Mouse (Mus musculus) CD8-positive naive resting alpha-beta T cell, adult 2 months (primary cell): ENCODE results near the gene Calcr.
"Not testable (repeated sequence)": the region's sequence is repeated elsewhere in the genome, so short reads cannot be mapped to it uniquely, and the experiment has no call there.

ENCODE experiments used
- DNase-seq, 2 experiments: peaks; one replicate each; pipeline ENCODE4 v3.0.0; 2022; ENCODE audit warnings: low read depth in 2 of 2, low spot score in 2 of 2

The Calcr gene

DNA sequence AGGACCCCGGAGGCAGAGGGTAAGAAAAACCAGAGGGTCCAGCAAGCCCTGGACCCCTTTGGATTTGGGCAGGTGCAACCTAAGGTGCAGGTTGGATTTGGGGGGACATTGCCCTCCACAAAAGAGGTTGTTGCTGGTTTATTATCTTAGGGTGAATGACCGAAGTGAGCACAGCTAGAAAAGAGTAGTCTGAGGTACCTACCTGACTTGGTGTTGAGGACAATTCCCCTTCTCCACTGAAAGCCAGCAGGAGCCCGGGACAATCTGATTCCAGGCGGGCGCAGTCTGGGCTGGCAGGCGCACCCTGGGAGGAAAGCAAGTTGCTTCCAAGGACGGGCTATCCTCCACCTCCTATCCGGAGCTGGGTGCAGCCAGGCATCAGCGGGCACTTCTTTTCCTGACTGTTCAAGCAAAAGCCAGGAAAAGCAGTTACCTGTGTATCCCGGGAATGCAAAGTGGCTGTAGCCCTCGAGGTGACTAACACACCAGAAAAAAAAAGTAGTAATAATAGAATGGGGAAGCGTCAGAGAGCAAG, at the start of gene Calcr:
TSS of gene Calcr (minus strand) at position 485 of the 535 bp plus-strand sequence.
- no peak for DNase-seq

DNA sequence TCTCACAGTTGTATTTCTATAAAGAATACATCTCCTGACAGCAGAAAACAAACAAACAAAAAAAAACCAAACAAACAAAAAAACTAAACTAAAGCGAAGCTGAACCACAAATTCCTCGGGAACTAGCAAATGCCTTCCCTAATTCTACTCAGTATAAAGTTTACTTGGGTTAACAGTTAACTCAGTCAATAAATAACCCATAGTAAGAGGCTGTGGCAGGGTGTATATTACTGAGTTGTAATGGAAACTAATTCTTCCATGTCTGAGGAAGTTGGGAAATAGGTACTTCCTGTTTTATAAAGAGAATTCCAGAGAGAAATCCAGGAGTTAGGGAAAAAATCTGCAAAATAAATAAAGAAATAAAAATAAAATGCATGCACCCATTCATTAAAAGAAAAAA, 3.0 kb upstream of the Calcr start:
- DNase-seq, result no peak

- DNase-seq, result no peak
Observed at GRCm38 (mm10) chr6:3763171-3763967, 1.1 kb downstream of the Calcr start.

- DNase-seq, result no peak
Observed at GRCm38 (mm10) chr6:3751576-3751975, 12.9 kb downstream of the Calcr start.

- no peak for DNase-seq
Observed at GRCm38 (mm10) chr6:3749624-3750023, 14.9 kb downstream of the Calcr start.

DNA sequence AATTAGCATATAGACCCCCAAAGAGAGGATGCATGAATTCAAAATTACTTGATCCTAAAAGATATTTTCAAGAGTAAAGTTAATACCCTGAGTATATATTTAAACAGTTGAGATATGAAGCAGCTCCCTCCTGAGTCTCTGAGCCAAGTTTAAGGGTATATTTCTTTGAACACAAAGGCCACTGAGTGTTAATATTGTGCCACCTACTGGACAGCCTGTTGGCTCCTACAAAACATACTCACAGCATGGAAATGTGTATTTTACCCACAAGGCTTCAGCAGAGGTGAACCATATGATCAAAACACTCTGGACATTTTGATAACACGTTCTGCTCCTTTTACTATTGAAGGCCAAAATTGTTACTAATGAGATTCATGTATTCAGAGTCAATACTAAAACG, 19.0 kb downstream of the Calcr start:
- no peak for DNase-seq

DNA sequence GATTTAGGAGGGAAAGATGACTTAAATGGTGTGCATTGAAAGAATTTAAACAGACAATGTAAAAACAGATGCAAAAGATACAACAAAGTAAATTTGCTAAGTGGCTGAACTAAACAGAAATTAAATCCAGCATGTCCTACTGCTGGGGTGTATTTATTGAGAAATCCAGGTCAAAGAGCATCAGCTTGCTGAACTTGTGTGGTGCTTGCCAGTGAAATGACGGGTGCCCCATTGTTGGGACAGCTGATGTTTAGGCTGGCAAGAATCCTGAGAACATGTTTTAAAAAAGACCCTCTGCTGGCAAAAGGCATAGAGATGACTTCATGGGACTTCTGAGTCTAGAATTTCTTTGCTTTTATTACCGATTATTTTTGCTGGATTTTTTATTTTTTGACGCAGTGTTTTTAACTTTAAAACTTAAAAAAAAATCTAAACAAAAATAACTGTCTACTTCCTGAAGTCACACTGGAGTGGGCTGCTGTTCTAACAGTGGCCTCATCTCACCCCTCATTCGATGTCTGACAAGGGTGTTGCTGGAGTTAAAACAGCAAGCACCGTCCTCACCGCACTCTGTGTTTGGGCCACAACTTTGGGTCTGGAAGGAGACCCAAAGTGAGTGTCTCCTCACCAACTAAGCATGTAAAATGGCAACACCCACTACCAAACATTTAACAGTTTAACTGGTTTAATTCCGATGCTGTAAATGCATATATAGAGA, 22.4 kb downstream of the Calcr start:
- no peak for DNase-seq

- no peak for DNase-seq
Observed at GRCm38 (mm10) chr6:3741296-3741695, 23.2 kb downstream of the Calcr start.

- no peak for DNase-seq
Observed at GRCm38 (mm10) chr6:3730246-3730867, 34.2 kb downstream of the Calcr start.

DNA sequence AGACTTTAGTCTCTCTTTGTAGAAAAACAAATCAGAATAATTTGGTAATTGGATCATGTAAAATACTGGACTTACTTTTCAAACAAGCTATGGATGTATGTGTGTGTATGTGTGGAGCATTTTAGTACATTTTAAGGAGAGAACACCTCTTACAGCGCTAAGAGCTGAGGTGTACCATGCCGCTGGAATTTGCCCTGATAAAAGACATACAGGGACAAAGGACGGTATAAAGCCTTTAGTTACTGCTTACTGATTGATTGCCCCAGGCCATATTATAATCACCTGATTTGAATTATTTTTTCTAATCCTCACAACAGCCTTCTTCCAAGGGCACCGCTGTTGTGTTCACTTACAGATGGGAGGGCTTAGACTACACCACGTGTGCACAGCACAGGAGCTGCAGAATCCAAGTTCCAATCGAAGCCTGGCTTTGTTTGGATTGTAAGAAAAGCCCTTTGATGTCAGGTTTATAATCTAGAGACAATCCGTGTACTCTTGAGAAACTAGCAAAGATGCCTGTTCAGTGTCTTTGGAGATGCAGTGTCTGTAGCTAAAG, 76.3 kb downstream of the Calcr start:
- DNase-seq, result no peak

GRCm38 (mm10) chr6:3678286-3678685, 86.2 kb downstream of the Calcr start:
- DNase-seq, result not testable (repeated sequence)

GRCm38 (mm10) chr6:3677806-3678205, 86.7 kb downstream of the Calcr start:
- no peak for DNase-seq

DNA sequence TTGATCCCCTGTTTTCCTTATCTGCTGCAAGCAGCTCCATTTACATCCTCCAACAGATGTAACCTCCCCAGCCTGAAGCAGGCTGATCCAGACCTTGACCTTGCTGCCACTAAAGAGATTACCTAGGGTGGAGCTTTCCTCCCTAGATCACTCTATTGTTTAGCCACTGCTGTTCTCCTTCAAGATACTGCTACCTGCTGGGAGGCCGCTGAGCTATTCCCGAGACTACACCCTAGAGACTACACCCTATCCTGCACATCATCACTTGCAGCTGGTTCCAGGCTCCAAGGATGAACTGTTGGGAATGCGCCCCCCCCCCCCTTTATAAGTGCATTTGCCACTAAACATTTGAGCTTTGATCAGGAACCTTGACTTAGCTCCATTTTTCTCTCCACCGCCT, 92.6 kb downstream of the Calcr start:
- not testable (repeated sequence) for DNase-seq

- DNase-seq, result no peak
Observed at GRCm38 (mm10) chr6:3664147-3664716, 100.3 kb downstream of the Calcr start.

GRCm38 (mm10) chr6:3658405-3658804, 106.1 kb downstream of the Calcr start:
- no peak for DNase-seq
